Mouse (Mus musculus): ENCODE data around the gene Fam171b. TPM values are rescaled to one million over a fixed set of nuclear protein-coding genes. Genes with fewer than 3 reads are reported as not detected.

The Fam171b gene
- polyA plus RNA-seq, 1 experiment from 2014 or later, result 91.0 TPM

DNA sequence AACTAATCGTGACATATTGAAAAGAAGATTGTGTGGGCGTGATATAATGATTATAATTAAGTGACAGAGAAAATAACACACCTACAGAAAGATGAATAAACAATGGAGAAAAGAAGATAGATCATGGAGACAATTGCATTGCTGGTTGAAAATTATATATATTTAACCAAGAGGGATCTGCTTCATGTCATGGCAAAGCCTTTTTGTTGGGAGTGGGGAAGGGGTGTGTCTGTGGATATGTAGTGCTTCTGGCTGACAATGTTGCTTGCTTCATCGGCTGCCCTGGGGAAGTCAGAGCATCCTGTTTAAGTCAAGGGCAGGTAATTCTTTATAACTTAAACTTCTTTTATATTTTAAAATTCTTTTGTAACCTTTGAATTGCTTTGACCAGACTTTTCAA, 36.1 kb downstream of the Fam171b start:
- no peak for ATAC-seq (ENCODE audit: low FRiP score, low TSS enrichment)
- WGBS, result 89% methylated on average over 3 of the region's 3 CpGs
- no peak for DNase-seq

DNA sequence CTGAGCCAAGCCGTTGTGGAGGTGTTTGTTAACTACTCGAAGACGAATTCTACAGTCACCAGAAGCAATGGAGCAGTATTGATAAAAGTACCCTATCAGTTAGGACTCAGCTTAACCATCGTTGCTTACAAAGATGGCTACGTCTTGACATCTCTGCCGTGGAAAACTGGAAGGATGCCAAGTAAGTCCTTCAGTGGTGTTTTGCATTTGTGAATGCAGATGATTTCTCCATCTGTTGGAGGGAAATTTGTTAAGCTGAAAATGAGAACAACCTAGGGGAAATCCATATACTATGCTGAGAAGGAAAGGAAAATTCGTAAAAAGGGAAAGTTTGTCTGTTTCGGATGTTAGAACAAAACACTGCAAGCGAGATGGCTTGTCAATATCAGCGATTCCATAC, 41.0 kb downstream of the Fam171b start:
- Histone ChIP-seq H3K4me2 (ENCODE audit: low read length) (no peak overlapping the region), H3K9ac (replicated peaks; ENCODE audit: low read length) (no peak overlapping the region), H3K4me3 (replicated peaks; ENCODE audit: low read depth, low read length) (no peak overlapping the region), H3K4me1 (ENCODE audit: control insufficient read depth, insufficient read depth, low read length) (no peaks in the 10 kb centered on the region), H3K9me3 (ENCODE audit: control insufficient read depth, low read length) (no peaks in the 10 kb centered on the region), H3K36me3 (ENCODE audit: control insufficient read depth, insufficient read depth, low read length) (peaks cover 13% of the 10 kb centered on the region), H3K27ac (replicated peaks; ENCODE audit: low read depth, low read length) (no peak overlapping the region), H3K27me3 (ENCODE audit: control insufficient read depth, insufficient read depth, low read length) (no peaks in the 10 kb centered on the region)
- DNase-seq (no peak), ATAC-seq (ENCODE audit: low FRiP score, low TSS enrichment) (no peak)
- 90% methylated on average over 10 of the region's 10 CpGs for WGBS

More for the DNA sequence above, 36.1 kb downstream of the Fam171b start:
- no peak overlapping the region for H3K27ac ChIP-seq (replicated peaks; ENCODE audit: low read depth, low read length)
- H3K9ac ChIP-seq (replicated peaks; ENCODE audit: low read length), result no peak overlapping the region
- H3K4me3 ChIP-seq (replicated peaks; ENCODE audit: low read depth, low read length), result no peak overlapping the region
- no peaks in the 10 kb centered on the region for H3K9me3 ChIP-seq (ENCODE audit: control insufficient read depth, low read length)
- H3K4me2 ChIP-seq (ENCODE audit: low read length), result no peak overlapping the region
- no peaks in the 10 kb centered on the region for H3K27me3 ChIP-seq (ENCODE audit: control insufficient read depth, insufficient read depth, low read length)
- H3K36me3 ChIP-seq (ENCODE audit: control insufficient read depth, insufficient read depth, low read length), result peaks cover 3% of the 10 kb centered on the region; the same call in 1 of the 2 replicates
- no peaks in the 10 kb centered on the region for H3K4me1 ChIP-seq (ENCODE audit: control insufficient read depth, insufficient read depth, low read length)

DNA sequence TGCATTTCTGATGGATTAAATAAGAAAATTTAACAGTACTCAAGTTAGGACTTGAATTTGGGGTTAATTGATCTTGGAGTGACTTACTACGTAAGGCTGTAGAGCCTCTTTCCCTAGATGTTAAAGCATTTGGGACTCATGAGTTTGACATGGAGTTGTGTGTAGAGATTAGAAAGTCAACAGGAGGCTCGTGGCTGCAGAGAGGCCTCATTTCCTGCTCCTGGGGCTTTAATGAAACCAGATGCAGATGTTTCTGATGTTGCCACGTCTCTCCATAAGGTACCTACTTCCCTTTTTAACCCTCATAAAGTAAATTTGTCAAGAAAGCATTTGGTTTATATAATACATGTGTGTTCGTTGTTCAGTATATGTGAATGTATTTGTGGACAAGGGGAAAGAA, 43.8 kb downstream of the Fam171b start:
- WGBS, result 81% methylated on average over 4 of the region's 4 CpGs
- Histone ChIP-seq H3K4me3 (replicated peaks; ENCODE audit: low read depth, low read length) (no peak overlapping the region), H3K9ac (replicated peaks; ENCODE audit: low read length) (no peak overlapping the region), H3K36me3 (ENCODE audit: control insufficient read depth, insufficient read depth, low read length) (peaks cover 13% of the 10 kb centered on the region), H3K4me1 (ENCODE audit: control insufficient read depth, insufficient read depth, low read length) (no peaks in the 10 kb centered on the region), H3K27ac (replicated peaks; ENCODE audit: low read depth, low read length) (no peak overlapping the region), H3K27me3 (ENCODE audit: control insufficient read depth, insufficient read depth, low read length) (no peaks in the 10 kb centered on the region), H3K4me2 (ENCODE audit: low read length) (no peak overlapping the region), H3K9me3 (ENCODE audit: control insufficient read depth, low read length) (no peaks in the 10 kb centered on the region)
- DNase-seq (no peak), ATAC-seq (ENCODE audit: low FRiP score, low TSS enrichment) (no peak)

DNA sequence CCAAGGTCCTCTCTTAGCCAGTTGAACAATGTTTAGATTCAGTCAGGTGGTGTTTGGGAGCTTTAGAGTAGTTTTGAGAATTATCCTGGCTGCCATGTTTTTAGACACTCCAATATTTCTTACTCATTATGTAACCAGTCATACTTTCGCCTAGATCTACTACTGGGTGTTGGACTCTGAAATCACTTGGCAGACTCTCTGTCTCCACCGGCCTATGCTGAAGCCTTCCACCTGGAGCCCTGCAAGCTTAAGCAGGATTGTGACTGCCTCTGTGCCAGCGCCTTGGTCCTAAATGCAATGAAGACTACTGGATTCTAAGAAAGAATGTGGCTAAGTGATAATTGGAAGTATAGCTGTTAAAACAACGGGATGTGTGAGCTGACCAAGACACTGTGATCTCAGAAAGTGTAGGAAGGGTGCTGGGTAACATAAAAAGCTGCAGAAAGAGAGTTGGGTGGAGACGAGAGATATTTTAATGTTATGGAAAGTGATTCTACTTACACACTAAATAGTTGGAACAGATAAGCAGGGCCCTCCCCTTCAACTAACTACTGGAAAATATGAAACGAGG, 71.5 kb downstream of the Fam171b start:
- ATAC-seq (ENCODE audit: low FRiP score, low TSS enrichment), result no peak

DNA sequence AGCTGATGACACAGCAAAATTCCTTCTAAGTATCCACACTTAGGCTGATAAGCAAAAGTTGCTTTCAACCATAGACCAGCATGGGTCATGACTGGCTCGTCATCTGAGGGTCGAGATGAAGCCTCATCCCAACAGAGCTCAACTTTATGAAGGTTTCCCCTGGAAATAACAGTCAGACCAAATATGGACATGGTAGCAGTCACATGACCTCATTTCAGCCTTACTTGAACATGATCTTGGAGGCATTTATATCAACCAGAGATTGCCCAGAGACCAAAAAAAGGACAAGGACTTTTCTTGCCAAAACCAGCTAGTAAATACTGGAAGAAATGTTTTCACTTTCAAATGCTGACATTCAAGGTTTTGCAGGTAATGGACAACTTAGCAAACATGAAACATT, 81.3 kb downstream of the Fam171b start:
- Histone ChIP-seq H3K4me1 (ENCODE audit: control insufficient read depth, insufficient read depth, low read length) (no peaks in the 10 kb centered on the region), H3K27me3 (ENCODE audit: control insufficient read depth, insufficient read depth, low read length) (no peaks in the 10 kb centered on the region), H3K27ac (replicated peaks; ENCODE audit: low read depth, low read length) (no peak overlapping the region), H3K9ac (replicated peaks; ENCODE audit: low read length) (no peak overlapping the region), H3K36me3 (ENCODE audit: control insufficient read depth, insufficient read depth, low read length) (no peaks in the 10 kb centered on the region), H3K4me3 (replicated peaks; ENCODE audit: low read depth, low read length) (no peak overlapping the region), H3K4me2 (ENCODE audit: low read length) (no peak overlapping the region), H3K9me3 (ENCODE audit: control insufficient read depth, low read length) (no peaks in the 10 kb centered on the region)
- DNase-seq, result no peak
- 95% methylated on average over 2 of the region's 2 CpGs for WGBS
- ATAC-seq (ENCODE audit: low FRiP score, low TSS enrichment), result no peak

More for the DNA sequence above, 71.5 kb downstream of the Fam171b start:
- H3K9ac ChIP-seq (replicated peaks; ENCODE audit: low read length), result no peak overlapping the region
- no peaks in the 10 kb centered on the region for H3K9me3 ChIP-seq (ENCODE audit: control insufficient read depth, low read length)
- H3K27me3 ChIP-seq (ENCODE audit: control insufficient read depth, insufficient read depth, low read length), result no peaks in the 10 kb centered on the region
- no peak overlapping the region for H3K27ac ChIP-seq (replicated peaks; ENCODE audit: low read depth, low read length)
- peaks cover 36% of the 10 kb centered on the region for H3K36me3 ChIP-seq (ENCODE audit: control insufficient read depth, insufficient read depth, low read length)
- H3K4me3 ChIP-seq (replicated peaks; ENCODE audit: low read depth, low read length), result no peak overlapping the region
- H3K4me1 ChIP-seq (ENCODE audit: control insufficient read depth, insufficient read depth, low read length), result no peaks in the 10 kb centered on the region
- no peak for DNase-seq
- H3K4me2 ChIP-seq (ENCODE audit: low read length), result no peak overlapping the region
- 86% methylated on average over 6 of the region's 6 CpGs for WGBS

DNA sequence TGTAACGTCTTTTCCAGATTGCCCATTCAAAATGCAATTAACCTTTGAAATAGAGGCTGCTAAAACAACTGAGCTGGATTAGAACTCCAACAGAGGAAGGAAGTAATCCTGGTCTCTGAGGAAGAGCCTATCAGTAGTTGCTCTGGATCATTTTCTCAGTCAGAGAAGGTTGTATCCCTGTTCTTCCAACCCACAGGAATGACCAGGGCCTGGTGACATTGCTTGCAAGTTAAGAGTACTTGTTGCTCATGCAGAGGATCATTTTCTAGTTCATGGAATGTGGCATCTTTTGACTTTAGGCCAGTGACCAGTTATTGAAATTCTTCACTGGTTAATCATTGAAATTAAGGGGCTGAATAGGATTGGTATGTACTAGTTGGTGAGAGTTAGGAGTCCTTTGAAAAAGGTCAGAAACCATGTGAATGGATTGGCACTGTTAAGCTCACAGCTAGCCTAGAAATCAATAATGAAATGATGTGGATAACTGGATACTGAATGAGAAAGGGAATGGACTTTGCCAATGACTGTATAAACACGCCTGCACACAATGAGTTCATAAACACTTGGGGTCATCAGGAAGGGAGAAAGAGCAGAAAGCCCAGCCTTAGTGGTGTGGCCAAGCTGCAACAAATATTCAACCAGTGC, 89.6 kb downstream of the Fam171b start:
- 75% methylated on average over 2 of the region's 2 CpGs for WGBS
- no peaks in the 10 kb centered on the region for H3K9me3 ChIP-seq (ENCODE audit: control insufficient read depth, low read length)
- DNase-seq (no peak), ATAC-seq (ENCODE audit: low FRiP score, low TSS enrichment) (no peak)
- no peak overlapping the region for H3K9ac ChIP-seq (replicated peaks; ENCODE audit: low read length)
- H3K27me3 ChIP-seq (ENCODE audit: control insufficient read depth, insufficient read depth, low read length), result no peaks in the 10 kb centered on the region
- no peak overlapping the region for H3K4me3 ChIP-seq (replicated peaks; ENCODE audit: low read depth, low read length)
- H3K36me3 ChIP-seq (ENCODE audit: control insufficient read depth, insufficient read depth, low read length), result no peaks in the 10 kb centered on the region
- H3K4me2 ChIP-seq (ENCODE audit: low read length), result no peak overlapping the region
- no peaks in the 10 kb centered on the region for H3K4me1 ChIP-seq (ENCODE audit: control insufficient read depth, insufficient read depth, low read length)
- H3K27ac ChIP-seq (replicated peaks; ENCODE audit: low read depth, low read length), result no peak overlapping the region

DNA sequence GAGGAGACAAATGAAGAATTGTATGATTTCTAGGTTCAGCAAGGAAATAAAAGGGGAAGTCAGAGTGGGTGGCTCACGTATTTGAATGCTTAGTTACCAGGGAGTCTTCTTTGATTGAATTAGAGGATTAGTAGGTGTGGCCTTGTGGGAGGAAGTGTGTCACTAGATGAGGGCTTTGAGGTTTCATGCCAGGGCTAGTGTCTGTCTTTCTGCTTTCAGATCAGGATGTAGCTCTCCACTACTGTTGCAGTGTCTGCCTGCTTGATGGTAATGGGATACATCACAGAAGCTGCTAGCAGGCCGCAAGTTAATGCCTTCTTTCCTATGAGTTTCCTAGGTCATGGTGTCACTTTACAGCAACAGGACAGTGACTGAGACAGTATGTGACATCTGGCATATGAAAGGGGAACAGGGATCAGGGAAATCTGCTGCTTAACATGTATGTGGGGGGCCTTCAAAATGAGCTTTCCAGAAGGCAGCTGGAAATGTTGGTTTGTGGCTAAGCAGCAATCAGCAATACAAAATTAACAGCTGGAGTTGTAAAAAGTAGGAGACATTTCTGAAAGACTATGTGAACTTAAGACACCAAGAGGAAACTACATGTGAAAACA, 117.1 kb downstream of the Fam171b start:
- WGBS, result 38% methylated on average over 2 of the region's 2 CpGs
- DNase-seq (no peak), ATAC-seq (ENCODE audit: low FRiP score, low TSS enrichment) (no peak)
- H3K9ac ChIP-seq (replicated peaks; ENCODE audit: low read length), result no peak overlapping the region
- H3K36me3 ChIP-seq (ENCODE audit: control insufficient read depth, insufficient read depth, low read length), result no peaks in the 10 kb centered on the region
- no peak overlapping the region for H3K4me2 ChIP-seq (ENCODE audit: low read length)
- H3K4me1 ChIP-seq (ENCODE audit: control insufficient read depth, insufficient read depth, low read length), result no peaks in the 10 kb centered on the region
- no peak overlapping the region for H3K27ac ChIP-seq (replicated peaks; ENCODE audit: low read depth, low read length)
- no peaks in the 10 kb centered on the region for H3K27me3 ChIP-seq (ENCODE audit: control insufficient read depth, insufficient read depth, low read length)
- no peaks in the 10 kb centered on the region for H3K9me3 ChIP-seq (ENCODE audit: control insufficient read depth, low read length)
- no peak overlapping the region for H3K4me3 ChIP-seq (replicated peaks; ENCODE audit: low read depth, low read length)

Measured in midbrain, embryonic 14.5 days (tissue).